Mouse (Mus musculus) heart, embryonic 14.5 days (tissue): ENCODE measurements around the gene Olfr1188. TPM values are rescaled to one million over a fixed set of nuclear protein-coding genes. Genes with fewer than 3 reads are reported as not detected.
"Not testable (repeated sequence)": the region's sequence is repeated elsewhere in the genome, so short reads cannot be mapped to it uniquely, and the experiment has no call there.

Experiments
- ATAC-seq: fragments of 200-750 bp; cut with Nextera tagmentation; 2 replicates; pipeline ENCODE4 v1.8.0; 2017; ENCODE audit warnings: low read depth, moderate TSS enrichment; ENCODE audit not compliant: insufficient number of reproducible peaks, insufficient read depth, low FRiP score
- H3K27ac ChIP-seq, 2 experiments: fragments of 200-500 bp in 1 of 2; fragments of 300-500 bp in 1 of 2; sonication (generic) in 1 of 2; replicated peaks in 1 of 2; 2 replicates each; pipeline ENCODE4 v1.5.1; 2012 to 2014; ENCODE audit warnings: low read depth in 2 of 2, low read length in 2 of 2, control low read depth in 1 of 2, mild to moderate bottlenecking in 1 of 2, mixed read lengths in 1 of 2; ENCODE audit not compliant: control insufficient read depth in 1 of 2, insufficient read depth in 1 of 2
- H3K27me3 ChIP-seq: fragments of 300-500 bp; sonication (generic); 2 replicates; pipeline ENCODE4 v1.6.1; 2014; ENCODE audit warnings: mild to moderate bottlenecking, low read length, control low read depth; ENCODE audit not compliant: control insufficient read depth, insufficient read depth
- H3K36me3 ChIP-seq: fragments of 300-500 bp; sonication (generic); 2 replicates; pipeline ENCODE4 v1.6.1; 2014; ENCODE audit warnings: mild to moderate bottlenecking, control low read depth, low read length, mixed read lengths; ENCODE audit not compliant: control insufficient read depth, insufficient read depth
- H3K4me1 ChIP-seq, 2 experiments: fragments of 200-500 bp in 1 of 2; fragments of 300-500 bp in 1 of 2; sonication (generic) in 1 of 2; 2 replicates each; pipeline ENCODE4 v1.6.1; 2012 to 2014; ENCODE audit warnings: low read length in 2 of 2, control low read depth in 1 of 2, mixed read lengths in 1 of 2; ENCODE audit not compliant: control insufficient read depth in 2 of 2, insufficient read depth in 2 of 2
- H3K4me2 ChIP-seq: fragments of 300-500 bp; sonication (generic); 2 replicates; pipeline ENCODE4 v1.6.1; 2014; ENCODE audit warnings: mild to moderate bottlenecking, low read length
- H3K4me3 ChIP-seq, 2 experiments: fragments of 200-500 bp in 1 of 2; fragments of 300-500 bp in 1 of 2; sonication (generic) in 1 of 2; 2 replicates each; pipeline ENCODE4 v1.5.1; 2012 to 2014; ENCODE audit warnings: low read length in 2 of 2, mild to moderate bottlenecking in 2 of 2, control low read depth in 1 of 2, low read depth in 1 of 2, moderate library complexity in 1 of 2; ENCODE audit not compliant: control insufficient read depth in 1 of 2, insufficient read depth in 1 of 2
- H3K9ac ChIP-seq: fragments of 300-500 bp; sonication (generic); 2 replicates; pipeline ENCODE4 v1.6.1; 2014; ENCODE audit warnings: mild to moderate bottlenecking, low read length
- H3K9me3 ChIP-seq: fragments of 300-500 bp; sonication (generic); 2 replicates; pipeline ENCODE4 v1.6.1; 2016; ENCODE audit warnings: low read length, control low read depth; ENCODE audit not compliant: control insufficient read depth
- WGBS: fragments of 180-500 bp; shearing (Covaris S2); extraction: QIAGEN DNeasy Blood & Tissue Kit; methylation state at CpG from one replicate; pipeline ENCODE4 v1.1.7; 2014; 5-methylcytosine and 5-hydroxymethylcytosine counted together
- polyA plus RNA-seq: library from polyadenylated mRNA; unstranded; fragments of >200 nt; fragmentation: Nextera tagmentation; extraction: Ambion mirVana; gene quantifications from 2 replicates; pipeline ENCODE4 v1.2.1, GENCODE M21; 2014

The Olfr1188 gene
- polyA plus RNA-seq = not detected in 2 replicates

DNA sequence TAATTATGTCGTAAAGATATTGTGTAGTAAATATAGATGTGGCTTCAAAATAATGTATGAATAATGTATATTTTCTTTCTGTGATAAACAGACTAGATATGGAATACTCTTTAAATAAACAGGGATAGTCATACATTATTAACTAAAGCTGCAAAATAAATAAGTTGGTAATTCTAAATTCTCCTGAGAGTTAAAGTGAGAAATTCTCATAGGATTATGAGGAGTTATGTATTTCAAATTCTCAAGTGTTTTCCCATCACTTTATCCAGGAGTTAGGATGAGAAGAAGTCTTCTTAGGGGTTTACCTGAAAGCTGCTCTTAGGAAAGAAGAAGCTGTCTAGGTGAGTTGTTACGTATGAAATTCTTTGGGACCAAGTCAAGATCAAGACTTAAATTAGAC lies at the start of gene Olfr1188:
Gene Olfr1188, plus strand, starts transcription at position 301 of the 400 bp plus-strand sequence.
- H3K36me3 ChIP-seq = no peaks in the 10 kb centered on the region
- no peak within 1 kb of the TSS for H3K27ac ChIP-seq
- H3K4me3 ChIP-seq = no peak within 1 kb of the TSS
- H3K9ac ChIP-seq = no peak within 1 kb of the TSS
- ATAC-seq = no peak
- 64% methylated on average over 2 of the region's 2 CpGs for WGBS
- no peaks in the 10 kb centered on the region for H3K9me3 ChIP-seq
- H3K4me2 ChIP-seq = no peak within 1 kb of the TSS
- no peaks in the 10 kb centered on the region for H3K4me1 ChIP-seq
- no peaks in the 10 kb centered on the region for H3K27me3 ChIP-seq

GRCm38 (mm10) chr2:88518251-88518650 lies 38.5 kb upstream of the Olfr1188 start, which contains the start of gene Olfr1186:
Gene Olfr1186, plus strand, starts transcription at chr2:88518551.
- no peaks in the 10 kb centered on the region for H3K4me1 ChIP-seq
- H3K9ac ChIP-seq = no peak within 1 kb of the TSS
- no peak within 1 kb of the TSS for H3K4me2 ChIP-seq
- no peaks in the 10 kb centered on the region for H3K36me3 ChIP-seq
- WGBS = 62% methylated on average over 2 of the region's 2 CpGs
- no peak within 1 kb of the TSS for H3K4me3 ChIP-seq
- no peak within 1 kb of the TSS for H3K27ac ChIP-seq
- ATAC-seq = no peak
- H3K27me3 ChIP-seq = no peaks in the 10 kb centered on the region
- no peaks in the 10 kb centered on the region for H3K9me3 ChIP-seq

DNA sequence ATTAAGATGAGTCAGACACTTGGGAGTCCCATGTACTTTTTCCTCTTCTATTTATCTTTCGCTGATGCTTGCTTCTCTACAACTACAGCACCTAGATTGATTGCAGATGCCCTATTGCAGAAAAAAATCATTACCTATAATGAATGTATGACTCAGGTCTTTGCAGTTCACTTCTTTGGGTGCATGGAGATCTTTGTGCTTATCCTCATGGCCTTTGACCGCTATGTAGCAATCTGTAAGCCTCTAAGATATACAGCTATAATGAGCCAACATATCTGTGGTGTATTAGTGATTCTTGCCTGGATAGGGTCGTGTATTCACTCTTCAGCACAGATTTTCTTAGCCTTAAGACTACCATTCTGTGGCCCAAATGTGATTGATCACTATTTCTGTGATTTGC lies 31.0 kb upstream of the Olfr1188 start:
- WGBS = 60% methylated on average over 3 of the region's 3 CpGs

GRCm38 (mm10) chr2:88572696-88573095 lies 16.0 kb downstream of the Olfr1188 start:
- H3K27me3 ChIP-seq, H3K9ac ChIP-seq, H3K36me3 ChIP-seq, H3K27ac ChIP-seq, H3K4me2 ChIP-seq, H3K4me3 ChIP-seq, H3K4me1 ChIP-seq, H3K9me3 ChIP-seq, ATAC-seq: not testable (repeated sequence)
- 76% methylated on average over 12 of the region's 12 CpGs for WGBS

More for the DNA sequence above, 31.0 kb upstream of the Olfr1188 start:
- no peak overlapping the region for H3K4me2 ChIP-seq
- H3K9me3 ChIP-seq = no peaks in the 10 kb centered on the region
- H3K4me3 ChIP-seq = no peak overlapping the region
- H3K9ac ChIP-seq = no peak overlapping the region
- no peaks in the 10 kb centered on the region for H3K36me3 ChIP-seq
- no peak for ATAC-seq
- no peak overlapping the region for H3K27ac ChIP-seq
- no peaks in the 10 kb centered on the region for H3K4me1 ChIP-seq
- no peaks in the 10 kb centered on the region for H3K27me3 ChIP-seq

- H3K9ac ChIP-seq = no peak within 1 kb of the TSS
- H3K36me3 ChIP-seq = no peaks in the 10 kb centered on the region
- H3K27ac ChIP-seq = no peak within 1 kb of the TSS
- no peak within 1 kb of the TSS for H3K4me3 ChIP-seq
- no peaks in the 10 kb centered on the region for H3K4me1 ChIP-seq
- no peak for ATAC-seq
- H3K27me3 ChIP-seq = no peaks in the 10 kb centered on the region
- no peaks in the 10 kb centered on the region for H3K9me3 ChIP-seq
- no peak within 1 kb of the TSS for H3K4me2 ChIP-seq
Measured at GRCm38 (mm10) chr2:88586154-88586553, 29.4 kb downstream of the Olfr1188 start, which contains the start of gene Olfr1189. Gene Olfr1189, plus strand, starts transcription at chr2:88586454.

Other genes with a start within 250 kb of the Olfr1188 start
- not detected in 2 replicates for gene Olfr1174-ps, start 241.8 kb upstream of the Olfr1188 start, polyA plus RNA-seq
- gene Olfr1175-ps, start 229.7 kb upstream of the Olfr1188 start, polyA plus RNA-seq = not detected in 2 replicates
- not detected in 2 replicates for gene Olfr1176, start 220.2 kb upstream of the Olfr1188 start, polyA plus RNA-seq
- gene Olfr1177-ps, start 210.4 kb upstream of the Olfr1188 start, polyA plus RNA-seq = not detected in 2 replicates
- gene Olfr1178, start 169.9 kb upstream of the Olfr1188 start, polyA plus RNA-seq = not detected in 2 replicates
- gene Olfr1179, start 150.5 kb upstream of the Olfr1188 start, polyA plus RNA-seq = not detected in 2 replicates
- not detected in 2 replicates for gene Olfr1180, start 137.8 kb upstream of the Olfr1188 start, polyA plus RNA-seq
- gene Olfr1181, start 130.8 kb upstream of the Olfr1188 start, polyA plus RNA-seq = not detected in 2 replicates
- not detected in 2 replicates for gene Gm13757, start 107.8 kb upstream of the Olfr1188 start, polyA plus RNA-seq
- gene Olfr1183, start 102.1 kb upstream of the Olfr1188 start, polyA plus RNA-seq = not detected in 2 replicates
- not detected in 2 replicates for gene Olfr1184, start 73.3 kb upstream of the Olfr1188 start, polyA plus RNA-seq
- not detected in 2 replicates for gene Olfr1185-ps1, start 63.6 kb upstream of the Olfr1188 start, polyA plus RNA-seq
- not detected in 2 replicates for gene Olfr1186, start 38.4 kb upstream of the Olfr1188 start, polyA plus RNA-seq
- gene Olfr1189, start 29.5 kb downstream of the Olfr1188 start, polyA plus RNA-seq = not detected in 2 replicates
- not detected in 2 replicates for gene Olfr1191-ps1, start 83.6 kb downstream of the Olfr1188 start, polyA plus RNA-seq
- not detected in 2 replicates for gene Olfr1192-ps1, start 91.6 kb downstream of the Olfr1188 start, polyA plus RNA-seq
- gene Olfr1193, start 118.7 kb downstream of the Olfr1188 start, polyA plus RNA-seq = not detected in 2 replicates
- gene Olfr1195, start 132.3 kb downstream of the Olfr1188 start, polyA plus RNA-seq = not detected in 2 replicates
- gene Olfr1196, start 147.7 kb downstream of the Olfr1188 start, polyA plus RNA-seq = not detected in 2 replicates
- gene Olfr1197, start 175.4 kb downstream of the Olfr1188 start, polyA plus RNA-seq = not detected in 2 replicates
- not detected in 2 replicates for gene Olfr1198, start 194.4 kb downstream of the Olfr1188 start, polyA plus RNA-seq
- gene Olfr1199, start 203.5 kb downstream of the Olfr1188 start, polyA plus RNA-seq = not detected in 2 replicates
- not detected in 2 replicates for gene Olfr1200, start 213.6 kb downstream of the Olfr1188 start, polyA plus RNA-seq
- gene Olfr1201, start 236.1 kb downstream of the Olfr1188 start, polyA plus RNA-seq = not detected in 2 replicates